Mouse (Mus musculus) liver, postnatal 0 days (tissue): ENCODE data around the gene Gm136. TPM values are rescaled to one million over a fixed set of nuclear protein-coding genes. Genes with fewer than 3 reads are reported as not detected.

Experiments used
- ATAC-seq: fragments of 200-750 bp; cut with Nextera tagmentation; 2 replicates; pipeline ENCODE4 v1.8.0; 2017; ENCODE audit warnings: mild to moderate bottlenecking, moderate library complexity
- DNase-seq: peaks from one replicate; pipeline ENCODE4 v3.0.0-alpha.2; 2016
- H3K27ac ChIP-seq: fragments of 300-500 bp; sonication (generic); 2 replicates; pipeline ENCODE4 v1.5.1; 2014; ENCODE audit warnings: antibody characterized with exemption, moderate library complexity, mild to moderate bottlenecking, low read depth
- H3K27me3 ChIP-seq: fragments of 300-500 bp; sonication (generic); 2 replicates; pipeline ENCODE4 v1.6.1; 2014; ENCODE audit warnings: low read length, control low read depth, mixed read lengths; ENCODE audit not compliant: insufficient read depth
- H3K36me3 ChIP-seq: fragments of 300-500 bp; sonication (generic); replicated peaks from 2 replicates; pipeline ENCODE4 v1.6.1; 2014; ENCODE audit warnings: mild to moderate bottlenecking, control low read depth, low read length, moderate library complexity, mixed read lengths; ENCODE audit not compliant: insufficient read depth
- H3K4me1 ChIP-seq: fragments of 300-500 bp; sonication (generic); 2 replicates; pipeline ENCODE4 v1.6.1; 2014; ENCODE audit warnings: antibody characterized with exemption, mild to moderate bottlenecking, control low read depth; ENCODE audit not compliant: insufficient read depth
- H3K4me2 ChIP-seq: fragments of 300-500 bp; sonication (generic); 2 replicates; pipeline ENCODE4 v1.6.1; 2014; ENCODE audit warnings: low read depth, mild to moderate bottlenecking, low read length, moderate library complexity, mixed read lengths
- H3K4me3 ChIP-seq: fragments of 300-500 bp; sonication (generic); 2 replicates; pipeline ENCODE4 v1.5.1; 2014; ENCODE audit warnings: low read depth, low read length
- H3K9ac ChIP-seq: fragments of 300-500 bp; sonication (generic); replicated peaks from 2 replicates; pipeline ENCODE4 v1.6.1; 2014; ENCODE audit warnings: mild to moderate bottlenecking, moderate library complexity
- H3K9me3 ChIP-seq: fragments of 300-500 bp; sonication (generic); 2 replicates; pipeline ENCODE4 v1.6.1; 2016; ENCODE audit warnings: mild to moderate bottlenecking, control low read depth, low read length, mixed read lengths
- CTCF ChIP-seq: sonication (generic); IDR thresholded peaks from 2 replicates; pipeline ENCODE4 v1.5.1; 2016; ENCODE audit warnings: antibody characterized with exemption, low read depth
- EP300 ChIP-seq: IDR thresholded peaks from 2 replicates; pipeline ENCODE4 v1.6.1; 2016; ENCODE audit warnings: antibody characterized with exemption, low read depth, mild to moderate bottlenecking
- WGBS: fragments of 180-500 bp; shearing (Covaris S2); extraction: QIAGEN DNeasy Blood & Tissue Kit; methylation state at CpG from one replicate; pipeline ENCODE4 v1.1.7; 2014; ENCODE audit not compliant: insufficient replicate concordance; 5-methylcytosine and 5-hydroxymethylcytosine counted together
- polyA plus RNA-seq: library from polyadenylated mRNA; unstranded; fragments of >200 nt; fragmentation: Nextera tagmentation; extraction: Ambion mirVana; gene quantifications from 2 replicates; pipeline ENCODE4 v1.2.1, GENCODE M21; 2015

Gene Gm136
- polyA plus RNA-seq, 1 experiment from 2014 or later = not detected

- no peaks in the 10 kb centered on the region for H3K9me3 ChIP-seq
- no peak overlapping the region for H3K9ac ChIP-seq
- 93% methylated on average over 11 of the region's 11 CpGs for WGBS
- TF ChIP-seq CTCF (no peak), EP300 (no peak)
- no peak for ATAC-seq
- H3K27ac ChIP-seq = no peak overlapping the region
- no peak overlapping the region for H3K4me3 ChIP-seq
- no peaks in the 10 kb centered on the region for H3K27me3 ChIP-seq
- H3K36me3 ChIP-seq = no peaks in the 10 kb centered on the region
- no peaks in the 10 kb centered on the region for H3K4me1 ChIP-seq
- no peak overlapping the region for H3K4me2 ChIP-seq
- no peak for DNase-seq
Observed at GRCm38 (mm10) chr4:34702231-34702630, 53.8 kb downstream of the Gm136 start.

GRCm38 (mm10) chr4:34701528-34701927, 54.5 kb downstream of the Gm136 start:
- 64% methylated on average over 5 of the region's 5 CpGs for WGBS
- peak; percentile 71 for TF ChIP-seq CTCF
- no peak for TF ChIP-seq EP300
- peak; percentile 70 for DNase-seq
- no peaks in the 10 kb centered on the region for H3K9me3 ChIP-seq
- H3K9ac ChIP-seq = no peak overlapping the region
- H3K36me3 ChIP-seq = no peaks in the 10 kb centered on the region
- H3K4me2 ChIP-seq = no peak overlapping the region
- no peak overlapping the region for H3K4me3 ChIP-seq
- no peaks in the 10 kb centered on the region for H3K4me1 ChIP-seq
- ATAC-seq = no peak
- H3K27ac ChIP-seq = no peak overlapping the region
- no peaks in the 10 kb centered on the region for H3K27me3 ChIP-seq

Other genes starting within 250 kb of the Gm136 start
- 21.0 and 23.3 TPM in 2 replicates for gene Akirin2, start 205.3 kb downstream of the Gm136 start, polyA plus RNA-seq
- gene Orc3, start 141.3 kb downstream of the Gm136 start, polyA plus RNA-seq = 23.1 and 23.3 TPM in 2 replicates
- 17.8 and 18.1 TPM in 2 replicates for gene Rars2, start 141.3 kb downstream of the Gm136 start, polyA plus RNA-seq
- 10.6 and 12.3 TPM in 2 replicates for gene Slc35a1, start 68.8 kb downstream of the Gm136 start, polyA plus RNA-seq
- gene Cfap206, start 26.1 kb downstream of the Gm136 start, polyA plus RNA-seq = not detected in 2 replicates
- gene Smim8, start 22.2 kb upstream of the Gm136 start, polyA plus RNA-seq = 34.5 and 41.9 TPM in 2 replicates
- gene Zfp292, start 126.7 kb upstream of the Gm136 start, polyA plus RNA-seq = 3.6 and 4.5 TPM in 2 replicates
- gene Cga, start 137.5 kb upstream of the Gm136 start, polyA plus RNA-seq = 2.0 and 2.2 TPM in 2 replicates